Mouse (Mus musculus): ENCODE measurements at regions not wholly inside any gene's neighbourhood (a gene's known extent, or its start where the extent isn't known, plus 50 kb on each side); places are given as distances from the start of the nearest gene placed in this dataset.

DNA sequence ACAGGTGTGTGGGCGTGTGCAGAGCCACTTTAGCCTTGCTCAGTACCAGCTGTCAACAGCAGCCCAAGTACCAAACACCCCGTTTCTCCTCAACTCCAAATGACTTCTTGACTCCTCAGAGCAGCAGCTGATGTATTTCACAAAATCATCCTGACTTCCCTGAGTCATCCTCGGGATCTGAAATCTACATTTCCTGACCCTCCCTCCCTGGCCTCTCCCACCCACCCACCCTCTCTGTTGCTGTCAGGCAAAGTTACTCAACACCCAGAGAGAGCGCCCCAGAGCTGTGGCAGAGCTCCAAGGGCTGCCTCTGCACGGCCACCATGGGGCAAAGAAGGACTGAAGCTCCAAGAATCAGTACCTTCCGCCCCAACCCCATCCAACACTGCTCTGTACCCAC is 83.5 kb upstream of the Cyp1b1 start:
- DNase-seq (ENCODE audit: low spot score), result no peak

DNA sequence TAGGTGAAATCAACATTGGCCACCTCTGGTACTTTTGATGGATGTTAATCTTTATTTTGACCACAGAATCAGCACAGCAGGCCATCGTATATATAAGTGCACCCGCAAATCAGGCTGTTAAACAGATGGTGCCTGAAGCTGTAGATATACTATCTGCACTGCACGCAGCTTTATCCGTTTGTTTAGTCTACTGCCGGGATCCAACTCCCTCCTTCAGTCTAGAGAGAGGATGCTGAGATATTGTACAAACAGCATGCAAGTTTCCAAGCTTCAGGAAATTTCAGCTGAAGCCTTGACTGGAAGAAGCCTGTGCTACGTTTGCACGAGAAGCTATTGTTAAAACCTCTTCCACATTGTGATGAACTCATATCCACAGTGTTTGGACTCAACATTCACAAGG is 75.3 kb upstream of the Cyp1b1 start:
- no peak for DNase-seq (ENCODE audit: low spot score)

GRCm38 (mm10) chr17:79787201-79787600 is 72.3 kb upstream of the Cyp1b1 start:
- DNase-seq (ENCODE audit: low spot score), result no peak

GRCm38 (mm10) chr17:79786691-79787090 is 71.8 kb upstream of the Cyp1b1 start:
- DNase-seq (ENCODE audit: low spot score), result no peak

- DNase-seq (ENCODE audit: low spot score), result no peak
These were observed 71.4 kb upstream of the Cyp1b1 start for GRCm38 (mm10) chr17:79786270-79786669.

- DNase-seq (ENCODE audit: low spot score), result no peak
These were observed 69.5 kb upstream of the Cyp1b1 start for GRCm38 (mm10) chr17:79784256-79784870.

GRCm38 (mm10) chr17:79781733-79782663 is 67.1 kb upstream of the Cyp1b1 start:
- peak; percentile 23 for DNase-seq (ENCODE audit: low spot score)

DNA sequence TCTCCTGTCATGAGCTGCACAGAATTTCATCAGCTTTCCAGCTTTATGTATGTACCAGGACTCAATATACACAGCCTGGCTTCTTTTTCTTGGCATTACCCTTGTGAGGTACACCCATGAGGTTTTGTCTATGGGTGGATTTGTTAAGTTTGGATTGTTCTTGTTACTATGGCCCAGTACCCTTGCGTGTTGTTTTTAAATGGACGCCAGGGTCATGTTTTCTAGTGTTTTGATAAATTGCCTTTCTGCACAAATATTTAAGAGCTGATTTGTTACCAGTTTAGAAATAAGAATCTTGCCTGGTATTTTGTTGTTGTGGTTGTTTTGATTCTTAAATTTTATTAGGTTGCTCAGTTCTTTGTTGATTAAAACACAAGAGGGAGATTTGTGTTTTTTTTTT is 66.4 kb upstream of the Cyp1b1 start:
- no peak for DNase-seq (ENCODE audit: low spot score)

DNA sequence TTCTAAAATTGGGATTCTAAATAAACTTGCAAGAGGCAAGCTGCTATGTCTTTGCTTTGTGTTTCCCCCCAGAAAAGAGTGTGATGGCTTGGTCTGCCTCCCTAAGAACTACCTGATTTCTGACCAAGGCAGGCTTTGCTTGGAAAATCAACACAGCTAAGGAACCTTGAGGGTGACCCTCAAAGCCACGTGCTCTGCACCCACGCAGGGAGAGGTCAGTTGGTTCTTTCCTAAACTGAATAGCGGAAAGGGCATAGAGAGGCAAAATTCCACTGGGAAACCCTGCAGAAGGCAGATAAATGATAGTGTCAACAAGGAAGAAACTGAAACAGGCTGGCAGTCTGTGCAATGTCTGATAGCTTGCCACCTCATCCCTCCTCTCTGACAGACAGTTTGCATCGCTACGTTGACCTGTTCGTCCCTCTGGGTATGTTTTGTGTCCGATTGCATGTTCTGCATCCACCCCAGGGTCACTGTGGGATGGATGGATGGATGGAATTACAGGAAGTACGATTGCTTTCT is 63.1 kb upstream of the Cyp1b1 start:
- DNase-seq (ENCODE audit: low spot score), result no peak

GRCm38 (mm10) chr17:79776177-79776576 is 61.3 kb upstream of the Cyp1b1 start:
- no peak for DNase-seq (ENCODE audit: low spot score)

GRCm38 (mm10) chr17:79775216-79775615 is 60.4 kb upstream of the Cyp1b1 start:
- DNase-seq (ENCODE audit: low spot score), result no peak

GRCm38 (mm10) chr17:79774291-79774690 is 59.4 kb upstream of the Cyp1b1 start:
- no peak for DNase-seq (ENCODE audit: low spot score)

- DNase-seq (ENCODE audit: low spot score), result no peak
These were observed 57.4 kb upstream of the Cyp1b1 start for GRCm38 (mm10) chr17:79772219-79772618.

- no peak for DNase-seq (ENCODE audit: low spot score)
These were observed 56.9 kb upstream of the Cyp1b1 start for GRCm38 (mm10) chr17:79771727-79772126.

DNA sequence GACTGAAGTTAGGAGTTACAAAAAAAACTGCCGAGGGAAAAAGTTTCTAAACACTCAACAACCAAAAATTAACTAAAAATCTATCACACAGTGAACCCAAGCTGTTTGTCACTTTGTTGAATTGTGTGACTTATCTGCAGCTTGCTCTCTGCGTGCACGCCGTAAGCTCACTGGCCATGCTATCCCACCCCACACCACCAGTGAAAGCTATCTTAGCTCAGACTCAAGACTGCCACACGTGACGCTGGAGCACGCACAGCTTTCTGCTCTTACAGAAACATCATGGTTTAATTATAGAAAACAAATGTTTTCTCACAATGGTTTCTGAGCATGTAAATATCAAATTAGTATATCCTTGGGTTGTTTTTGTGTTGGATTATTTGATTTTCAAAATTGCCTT is 56.0 kb upstream of the Cyp1b1 start:
- DNase-seq (ENCODE audit: low spot score), result no peak

DNA sequence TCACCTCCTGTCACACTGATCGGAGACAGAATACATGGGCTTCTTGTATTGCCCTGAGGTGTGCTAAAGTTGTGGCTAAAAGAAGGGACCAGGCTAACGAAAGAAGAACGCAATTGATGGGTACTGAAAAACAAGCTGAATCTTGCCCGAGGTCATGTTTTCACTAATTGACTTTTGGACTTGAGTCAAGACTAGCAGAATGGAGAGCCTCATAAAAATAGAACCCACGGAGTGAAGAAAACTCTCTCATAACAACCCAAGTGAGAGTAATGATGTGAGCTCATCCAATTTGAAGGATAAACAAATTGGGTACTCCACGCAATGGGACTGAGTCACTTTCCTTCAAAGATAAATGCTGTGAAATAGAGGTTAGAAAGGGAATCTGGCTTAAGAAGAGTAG is 55.0 kb upstream of the Cyp1b1 start:
- DNase-seq (ENCODE audit: low spot score), result no peak

DNA sequence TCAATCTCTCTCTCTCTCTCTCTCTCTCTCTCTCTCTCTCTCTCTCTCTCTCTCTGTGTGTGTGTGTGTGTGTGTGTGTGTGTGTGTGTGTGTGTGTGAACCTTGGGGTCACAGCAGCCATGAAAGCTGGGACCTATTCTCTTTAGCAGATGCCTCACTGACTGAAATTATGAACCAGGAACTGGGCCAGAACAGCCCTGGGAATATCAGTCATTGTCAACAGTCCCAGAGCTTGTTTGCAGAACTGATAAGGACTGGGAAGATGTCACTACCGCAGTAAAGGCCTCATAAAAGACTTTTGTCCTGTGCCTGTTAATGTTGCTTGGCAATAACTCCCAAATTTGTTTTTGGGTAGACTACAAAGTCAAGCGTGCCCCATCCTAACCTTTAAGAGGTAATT is 53.2 kb upstream of the Cyp1b1 start:
- DNase-seq (ENCODE audit: low spot score), result no peak

GRCm38 (mm10) chr17:79765061-79765794 is 50.4 kb upstream of the Cyp1b1 start:
- DNase-seq (ENCODE audit: low spot score), result no peak

All from urinary bladder, postnatal 25 days (tissue).